Mouse (Mus musculus) left cerebral cortex, postnatal 4 days (tissue): Measurements from ENCODE around the gene Obsl1. TPM values are rescaled to one million over a fixed set of nuclear protein-coding genes. Genes with fewer than 3 reads are reported as not detected.

Experiments used
- DNase-seq: peaks from one replicate; pipeline ENCODE4 v3.0.0-alpha.2; 2022
- intact Hi-C: fragments of 180-260 bp; cut with DNase I; formaldehyde crosslinking; loops from one replicate; pipeline ENCODE4 v1.15.1; 2025
- total RNA-seq, 2 experiments: library from RNA; stranded (reverse); gene quantifications; 2 replicates each; pipeline ENCODE4 v1.2.3; 2021

The Obsl1 gene
- total RNA-seq, 2 experiments from 2014 or later = 39.3 to 46.6 TPM

- intact Hi-C loops = no loop called here
- DNase-seq = peak; percentile 75
Measured at GRCm38 (mm10) chr1:75442811-75443210, 63.4 kb downstream of the Obsl1 start.

GRCm38 (mm10) chr1:75442171-75442570 lies 64.1 kb downstream of the Obsl1 start:
- intact Hi-C loops = no loop called here
- DNase-seq = no peak

- intact Hi-C loops = no loop called here
Measured at GRCm38 (mm10) chr1:75441471-75441996, 64.7 kb downstream of the Obsl1 start.

GRCm38 (mm10) chr1:75440661-75441060 lies 65.6 kb downstream of the Obsl1 start:
- intact Hi-C loops = no loop called here
- peak; percentile 66 for DNase-seq

More at GRCm38 (mm10) chr1:75441471-75441996, 64.7 kb downstream of the Obsl1 start:
- DNase-seq = no peak

GRCm38 (mm10) chr1:75438782-75439181 lies 67.5 kb downstream of the Obsl1 start:
- no peak for DNase-seq
- intact Hi-C loops = no loop called here

- peak; percentile 79 for DNase-seq
- intact Hi-C loops = no loop called here
Measured at GRCm38 (mm10) chr1:75435475-75436328, 70.5 kb downstream of the Obsl1 start, which contains the start of gene Gmppa. Gene Gmppa, plus strand, starts transcription at chr1:75435930.

Other genes starting within 250 kb of the Obsl1 start
- gene Ptprn, start 241.9 kb downstream of the Obsl1 start, total RNA-seq = 100 to 1,000 TPM; 101 to 122 TPM
- 10 to 100 TPM; 29.3 to 58.0 TPM for gene Resp18, start 228.0 kb downstream of the Obsl1 start, total RNA-seq
- gene Dnpep, start 188.5 kb downstream of the Obsl1 start, total RNA-seq = 10 to 100 TPM; 87.9 to 96.9 TPM
- gene Des, start 146.1 kb downstream of the Obsl1 start, total RNA-seq = 1 to 10 TPM; 1.6 to 2.5 TPM
- gene Speg, start 131.2 kb downstream of the Obsl1 start, total RNA-seq = 100 to 1,000 TPM; 131 to 143 TPM
- gene Gmppa, start 70.5 kb downstream of the Obsl1 start, total RNA-seq = 10 to 100 TPM; 47.9 to 60.5 TPM
- gene Asic4, start 56.0 kb downstream of the Obsl1 start, total RNA-seq = 10 to 100 TPM in 1 of 2 experiments, 1 to 10 TPM in 1; 8.6 to 10.2 TPM
- gene Chpf, start 27.1 kb downstream of the Obsl1 start, total RNA-seq = 10 to 100 TPM; 61.3 to 67.7 TPM
- gene Tmem198, start 26.9 kb downstream of the Obsl1 start, total RNA-seq = 10 to 100 TPM; 41.8 to 43.5 TPM
- gene Inha, start 625 bp upstream of the Obsl1 start, total RNA-seq = 10 to 100 TPM; 42.4 to 42.8 TPM
- 10 to 100 TPM; 28.0 to 33.7 TPM for gene Stk11ip, start 15.1 kb upstream of the Obsl1 start, total RNA-seq
- gene Slc4a3, start 39.8 kb upstream of the Obsl1 start, total RNA-seq = 100 to 1,000 TPM; 143 to 144 TPM